In the genomic region with DNA sequence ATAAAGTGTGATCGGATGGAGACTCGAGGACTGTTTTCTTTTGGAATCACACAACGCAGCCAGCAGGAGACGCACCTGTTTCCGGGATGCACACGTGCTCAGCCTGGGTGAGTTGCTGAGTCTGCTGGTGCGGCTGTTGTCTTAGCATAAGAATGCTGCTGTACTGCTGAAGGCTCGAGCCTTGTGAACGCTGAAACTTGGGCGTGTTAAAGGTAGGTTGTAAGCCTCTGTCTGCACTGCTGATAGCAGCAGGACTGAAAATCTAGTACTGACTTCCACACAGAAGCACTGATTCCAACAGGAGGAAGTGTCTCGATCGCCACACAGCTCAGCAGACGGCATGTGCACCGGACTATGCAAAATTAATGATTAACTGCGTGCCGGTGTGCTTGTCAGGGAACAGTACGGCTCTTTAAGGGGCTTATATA, we compare ENCODE assay signal across 8 mouse cellular contexts.
DNase-seq lines count a peak whose midpoint lies in the region; ATAC-seq and TF ChIP-seq lines count a peak whose summit lies in the region.

No protein-coding gene starts in this region.

- no peak overlapping the region for H3K4me3 ChIP-seq in lung, embryonic 14.5 days (ENCODE audit: low read depth, low read length)
- no peak overlapping the region for H3K4me3 ChIP-seq in embryonic facial prominence, embryonic 10.5 days
- H3K4me3 ChIP-seq in intestine, embryonic 16.5 days (ENCODE audit: low read length) = peak overlapping the region; percentile 31
- H3K4me3 ChIP-seq in limb, embryonic 14.5 days (replicated peaks; ENCODE audit: low read length) = peak overlapping the region; percentile 8; the same call in 1 of the 2 replicates
- H3K4me3 ChIP-seq in neural tube, embryonic 13.5 days = peak overlapping the region; percentile 27

- no peaks in the 10 kb centered on the region for H3K27me3 ChIP-seq in lung, embryonic 14.5 days (ENCODE audit: insufficient read depth, low read length)
- peaks cover 7% of the 10 kb centered on the region for H3K27me3 ChIP-seq in embryonic facial prominence, embryonic 10.5 days (replicated peaks; ENCODE audit: low read depth, poor library complexity, severe bottlenecking)
- H3K27me3 ChIP-seq in intestine, embryonic 16.5 days (replicated peaks; ENCODE audit: control insufficient read depth, insufficient read depth, low read length) = no peaks in the 10 kb centered on the region
- H3K27me3 ChIP-seq in limb, embryonic 14.5 days (ENCODE audit: control insufficient read depth, insufficient read depth, low read length) = no peaks in the 10 kb centered on the region
- no peaks in the 10 kb centered on the region for H3K27me3 ChIP-seq in neural tube, embryonic 13.5 days

- no peak for TF ChIP-seq POLR2A in limb, embryonic 14.5 days (IDR thresholded peaks at IDR 0.05; ENCODE audit: borderline replicate concordance, extremely low read depth, insufficient read depth, insufficient read length)

- peak; percentile 29; the same call in 1 of the 2 replicates for TF ChIP-seq CTCF in lung, embryonic 14.5 days (IDR thresholded peaks at IDR 0.05; ENCODE audit: low read depth)

- peak overlapping the region; percentile 4; the same call in 1 of the 2 replicates for H3K9ac ChIP-seq in lung, embryonic 14.5 days
- H3K9ac ChIP-seq in intestine, embryonic 16.5 days (ENCODE audit: low read depth, low read length) = peak overlapping the region; percentile 39; the same call in 1 of the 2 replicates
- peak overlapping the region; percentile 31; the same call in 1 of the 2 replicates for H3K9ac ChIP-seq in limb, embryonic 14.5 days (ENCODE audit: low read depth, low read length, severe bottlenecking)
- peak overlapping the region; percentile 57 for H3K9ac ChIP-seq in neural tube, embryonic 13.5 days

- no peaks in the 10 kb centered on the region for H3K36me3 ChIP-seq in lung, embryonic 14.5 days (ENCODE audit: insufficient read depth)
- no peaks in the 10 kb centered on the region for H3K36me3 ChIP-seq in embryonic facial prominence, embryonic 10.5 days (replicated peaks)
- H3K36me3 ChIP-seq in intestine, embryonic 16.5 days (ENCODE audit: control insufficient read depth, insufficient read depth, low read length) = no peaks in the 10 kb centered on the region
- no peaks in the 10 kb centered on the region for H3K36me3 ChIP-seq in limb, embryonic 14.5 days (ENCODE audit: control insufficient read depth, insufficient read depth, low read length)
- H3K36me3 ChIP-seq in neural tube, embryonic 13.5 days = no peaks in the 10 kb centered on the region

- no peaks in the 10 kb centered on the region for H3K9me3 ChIP-seq in lung, embryonic 14.5 days (ENCODE audit: low read depth, low read length)
- H3K9me3 ChIP-seq in embryonic facial prominence, embryonic 10.5 days = no peaks in the 10 kb centered on the region
- no peaks in the 10 kb centered on the region for H3K9me3 ChIP-seq in intestine, embryonic 16.5 days (ENCODE audit: control insufficient read depth, low read length)
- no peaks in the 10 kb centered on the region for H3K9me3 ChIP-seq in limb, embryonic 14.5 days (ENCODE audit: control insufficient read depth, low read length)
- H3K9me3 ChIP-seq in neural tube, embryonic 13.5 days = no peaks in the 10 kb centered on the region

- H3K4me2 ChIP-seq in lung, embryonic 14.5 days = peak overlapping the region; percentile 51
- H3K4me2 ChIP-seq in intestine, embryonic 16.5 days (ENCODE audit: low read depth, low read length) = peak overlapping the region; percentile 46
- H3K4me2 ChIP-seq in limb, embryonic 14.5 days (replicated peaks; ENCODE audit: low read depth, low read length, severe bottlenecking) = peak overlapping the region; percentile 45
- H3K4me2 ChIP-seq in neural tube, embryonic 13.5 days = peak overlapping the region; percentile 59

- peak; percentile 87 for ATAC-seq in lung, embryonic 14.5 days (ENCODE audit: insufficient read depth)
- ATAC-seq in intestine, embryonic 16.5 days = peak; percentile 98
- ATAC-seq in limb, embryonic 14.5 days (ENCODE audit: low FRiP score, low read depth) = peak; percentile 62; the same call in 1 of the 2 replicates
- ATAC-seq in neural tube, embryonic 13.5 days (ENCODE audit: low read depth) = peak; percentile 84

- DNase-seq in lung, embryonic 14.5 days = peak; percentile 70
- no peak for DNase-seq in lung, postnatal 10 days
- DNase-seq in embryonic facial prominence, embryonic 10.5 days (ENCODE audit: low spot score) = peak; percentile 27
- peak; percentile 60 for DNase-seq in limb, embryonic 14.5 days (ENCODE audit: low spot score)
- no peak for DNase-seq in natural killer cell, adult 2 months (ENCODE audit: low spot score in 2 of 2)
- DNase-seq in testis, postnatal 10 days (ENCODE audit: low spot score) = no peak

- 0 out of 2 replicates have a peak, but pooled peaks cover 13% of the 10 kb centered on the region for H3K4me1 ChIP-seq in lung, embryonic 14.5 days (ENCODE audit: insufficient read depth)
- peaks cover 18% of the 10 kb centered on the region for H3K4me1 ChIP-seq in embryonic facial prominence, embryonic 10.5 days
- 0 out of 2 replicates have a peak, but pooled peaks cover 6% of the 10 kb centered on the region for H3K4me1 ChIP-seq in intestine, embryonic 16.5 days (ENCODE audit: control insufficient read depth, insufficient read depth, low read length)
- H3K4me1 ChIP-seq in limb, embryonic 14.5 days (ENCODE audit: control insufficient read depth, insufficient read depth, low read length) = peaks cover 17% of the 10 kb centered on the region
- H3K4me1 ChIP-seq in neural tube, embryonic 13.5 days (replicated peaks) = peaks cover 21% of the 10 kb centered on the region

- peak overlapping the region; percentile 81 for H3K27ac ChIP-seq in lung, embryonic 14.5 days (ENCODE audit: low read depth)
- H3K27ac ChIP-seq in embryonic facial prominence, embryonic 10.5 days (replicated peaks) = peak overlapping the region; percentile 57
- peak overlapping the region; percentile 73; the same call in 1 of the 2 replicates for H3K27ac ChIP-seq in intestine, embryonic 16.5 days (ENCODE audit: low read length)
- peak overlapping the region; percentile 67 for H3K27ac ChIP-seq in limb, embryonic 14.5 days (replicated peaks; ENCODE audit: low read depth, low read length)
- H3K27ac ChIP-seq in neural tube, embryonic 13.5 days (replicated peaks) = no peak overlapping the region

- 17% methylated on average over 17 of the region's 17 CpGs for WGBS in lung, embryonic 14.5 days
- WGBS in embryonic facial prominence, embryonic 10.5 days = 43% methylated on average over 17 of the region's 17 CpGs
- WGBS in intestine, embryonic 16.5 days = 26% methylated on average over 17 of the region's 17 CpGs
- WGBS in limb, embryonic 14.5 days = 25% methylated on average over 17 of the region's 17 CpGs
- 6% methylated on average over 17 of the region's 17 CpGs for WGBS in neural tube, embryonic 13.5 days

Comparison
In these comparisons a context has a peak if more than half of its experiments do, and no peak if none do; other contexts are left out.
1. DNase-seq: peak in lung, embryonic 14.5 days (single experiment), embryonic facial prominence, embryonic 10.5 days (single experiment) and limb, embryonic 14.5 days (single experiment); none in lung, postnatal 10 days (single experiment), natural killer cell, adult 2 months (0 of 2) and testis, postnatal 10 days (single experiment).
2. H3K4me3 ChIP-seq: peak in intestine, embryonic 16.5 days (single experiment), limb, embryonic 14.5 days (single experiment) and neural tube, embryonic 13.5 days (single experiment); none in lung, embryonic 14.5 days (single experiment) and embryonic facial prominence, embryonic 10.5 days (single experiment).
3. H3K9ac ChIP-seq: peak in every context shown above with its lines; median percentile 57 in neural tube, embryonic 13.5 days; 39 in intestine, embryonic 16.5 days; 31 in limb, embryonic 14.5 days; 4 in lung, embryonic 14.5 days.
4. Peak in every context shown above with its lines, with median percentiles within 50 percentile points of each other: ATAC-seq and H3K4me2 ChIP-seq.